Mouse (Mus musculus): Measurements from ENCODE around the gene Atp2b2. TPM values are rescaled to one million over a fixed set of nuclear protein-coding genes. Genes with fewer than 3 reads are reported as not detected.

Atp2b2 gene
- polyA plus RNA-seq, 1 experiment from 2014 or later: 1.2 TPM

DNA sequence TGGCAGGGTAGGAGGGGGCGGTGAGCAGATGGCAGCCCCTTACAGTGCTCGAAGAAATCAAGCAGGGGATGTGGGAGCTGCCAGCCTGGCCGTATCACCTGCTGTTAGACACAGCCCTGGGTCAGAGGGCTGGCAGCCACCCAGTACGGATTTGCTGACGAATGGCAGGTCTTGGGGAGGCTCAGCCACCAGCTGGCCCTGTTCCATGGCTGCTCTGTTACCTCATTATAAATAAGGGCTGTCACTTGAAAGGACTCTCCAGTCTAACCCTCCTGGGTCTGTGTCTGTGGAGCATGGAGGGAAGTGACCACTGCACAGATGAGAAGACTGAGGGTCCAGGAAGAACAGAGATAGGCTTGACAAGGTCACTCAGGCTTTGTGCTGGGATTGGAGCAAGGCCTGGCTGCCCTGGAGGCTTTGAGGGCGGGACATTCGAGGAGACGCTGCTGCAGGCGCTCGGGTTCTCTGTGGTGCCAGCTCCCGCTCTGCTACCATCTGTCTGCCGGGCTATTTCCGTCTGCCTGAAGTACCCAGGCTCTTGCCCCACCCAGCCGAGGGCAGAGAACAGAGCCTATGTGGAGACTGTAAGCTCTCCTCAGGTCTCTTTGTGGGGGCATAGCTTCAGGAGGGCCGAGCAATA is 181.6 kb downstream of the Atp2b2 start:
- DNase-seq (ENCODE audit: low spot score) (no peak), ATAC-seq (replicated peaks; ENCODE audit: low FRiP score, low TSS enrichment, low read depth) (0 out of 2 replicates have a peak, but pooled peaks have one; percentile 19)
- H3K4me2 ChIP-seq (ENCODE audit: low read length): no peak overlapping the region
- no peaks in the 10 kb centered on the region for H3K27me3 ChIP-seq (replicated peaks; ENCODE audit: control insufficient read depth, insufficient read depth, low read length)
- no peaks in the 10 kb centered on the region for H3K9me3 ChIP-seq (ENCODE audit: control insufficient read depth, low read length)
- H3K9ac ChIP-seq (ENCODE audit: low read length): no peak overlapping the region
- no peak overlapping the region for H3K4me3 ChIP-seq (ENCODE audit: low read depth, low read length)
- H3K36me3 ChIP-seq (ENCODE audit: control insufficient read depth, insufficient read depth, low read length): no peaks in the 10 kb centered on the region
- no peak overlapping the region for H3K27ac ChIP-seq (ENCODE audit: low read depth)
- WGBS: 62% methylated on average over 15 of the region's 15 CpGs
- no peaks in the 10 kb centered on the region for H3K4me1 ChIP-seq (replicated peaks; ENCODE audit: control insufficient read depth, insufficient read depth, low read length)

DNA sequence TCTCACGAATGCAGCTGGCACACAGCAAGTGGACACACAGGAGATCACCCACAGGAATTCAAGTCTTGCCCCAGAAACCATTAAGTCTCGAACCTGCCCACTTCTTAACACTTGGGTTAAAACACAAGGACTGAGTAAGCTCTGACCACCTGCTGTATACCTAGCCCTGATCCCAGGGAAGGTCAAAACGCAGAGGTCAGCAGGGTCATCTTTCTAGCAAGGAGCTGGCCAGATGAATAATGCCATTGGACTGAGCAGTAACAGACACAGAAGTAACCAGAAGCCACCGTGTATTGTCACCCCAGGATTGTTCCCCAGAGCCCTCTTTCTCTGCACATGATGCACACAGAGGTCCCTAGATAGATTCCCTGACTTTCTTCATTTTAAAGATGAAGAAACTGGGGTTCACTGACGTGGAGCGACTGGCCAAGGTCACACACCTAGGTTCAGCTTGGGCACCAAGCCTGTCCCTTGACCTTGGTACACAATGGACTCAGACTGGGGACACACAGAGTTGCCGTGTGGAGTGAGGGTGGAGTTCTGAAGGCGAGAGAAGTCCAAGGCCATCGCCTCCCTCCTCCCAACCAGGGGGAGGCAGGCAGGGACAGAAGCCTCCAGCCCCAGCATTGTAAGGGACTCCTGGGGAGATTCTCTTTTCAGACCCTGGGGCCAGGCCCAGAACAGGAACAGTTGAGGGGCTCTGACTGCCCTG is 182.2 kb downstream of the Atp2b2 start:
- no peak for ATAC-seq (replicated peaks; ENCODE audit: low FRiP score, low TSS enrichment, low read depth)
- 71% methylated on average over 9 of the region's 9 CpGs for WGBS
- no peaks in the 10 kb centered on the region for H3K4me1 ChIP-seq (replicated peaks; ENCODE audit: control insufficient read depth, insufficient read depth, low read length)

DNA sequence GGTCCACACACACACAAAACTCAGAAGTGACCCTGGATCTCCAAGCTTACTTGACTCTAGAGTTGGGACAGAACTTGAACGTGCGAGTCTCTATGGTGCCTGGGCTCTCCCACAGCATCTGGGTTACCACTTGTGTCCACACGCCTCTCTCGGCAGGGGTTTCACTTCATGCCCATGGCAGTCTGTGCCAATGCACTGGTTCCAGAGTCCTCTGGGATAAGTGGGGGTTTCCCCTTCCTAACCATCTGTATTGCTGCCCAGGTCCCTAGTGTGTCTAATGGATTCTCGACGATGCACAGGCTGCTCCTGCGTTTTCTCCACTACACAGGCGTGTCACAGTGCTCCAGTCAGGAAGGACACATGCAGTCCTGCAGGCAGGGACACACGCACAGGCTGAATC is 184.1 kb downstream of the Atp2b2 start:
- no peak for ATAC-seq (replicated peaks; ENCODE audit: low FRiP score, low TSS enrichment, low read depth)
- H3K27me3 ChIP-seq (replicated peaks; ENCODE audit: control insufficient read depth, insufficient read depth, low read length): no peaks in the 10 kb centered on the region
- no peak overlapping the region for H3K27ac ChIP-seq (ENCODE audit: low read depth)
- 77% methylated on average over 9 of the region's 9 CpGs for WGBS
- no peaks in the 10 kb centered on the region for H3K9me3 ChIP-seq (ENCODE audit: control insufficient read depth, low read length)
- no peak overlapping the region for H3K4me3 ChIP-seq (ENCODE audit: low read depth, low read length)
- H3K4me1 ChIP-seq (replicated peaks; ENCODE audit: control insufficient read depth, insufficient read depth, low read length): no peaks in the 10 kb centered on the region
- H3K36me3 ChIP-seq (ENCODE audit: control insufficient read depth, insufficient read depth, low read length): no peaks in the 10 kb centered on the region
- no peak overlapping the region for H3K9ac ChIP-seq (ENCODE audit: low read length)
- H3K4me2 ChIP-seq (ENCODE audit: low read length): no peak overlapping the region
- no peak for DNase-seq (ENCODE audit: low spot score)

More for the DNA sequence above, 182.2 kb downstream of the Atp2b2 start:
- Histone ChIP-seq H3K9me3 (ENCODE audit: control insufficient read depth, low read length) (no peaks in the 10 kb centered on the region), H3K36me3 (ENCODE audit: control insufficient read depth, insufficient read depth, low read length) (no peaks in the 10 kb centered on the region), H3K9ac (ENCODE audit: low read length) (no peak overlapping the region), H3K27ac (ENCODE audit: low read depth) (no peak overlapping the region), H3K4me3 (ENCODE audit: low read depth, low read length) (no peak overlapping the region), H3K27me3 (replicated peaks; ENCODE audit: control insufficient read depth, insufficient read depth, low read length) (no peaks in the 10 kb centered on the region), H3K4me2 (ENCODE audit: low read length) (no peak overlapping the region)
- DNase-seq (ENCODE audit: low spot score): no peak

DNA sequence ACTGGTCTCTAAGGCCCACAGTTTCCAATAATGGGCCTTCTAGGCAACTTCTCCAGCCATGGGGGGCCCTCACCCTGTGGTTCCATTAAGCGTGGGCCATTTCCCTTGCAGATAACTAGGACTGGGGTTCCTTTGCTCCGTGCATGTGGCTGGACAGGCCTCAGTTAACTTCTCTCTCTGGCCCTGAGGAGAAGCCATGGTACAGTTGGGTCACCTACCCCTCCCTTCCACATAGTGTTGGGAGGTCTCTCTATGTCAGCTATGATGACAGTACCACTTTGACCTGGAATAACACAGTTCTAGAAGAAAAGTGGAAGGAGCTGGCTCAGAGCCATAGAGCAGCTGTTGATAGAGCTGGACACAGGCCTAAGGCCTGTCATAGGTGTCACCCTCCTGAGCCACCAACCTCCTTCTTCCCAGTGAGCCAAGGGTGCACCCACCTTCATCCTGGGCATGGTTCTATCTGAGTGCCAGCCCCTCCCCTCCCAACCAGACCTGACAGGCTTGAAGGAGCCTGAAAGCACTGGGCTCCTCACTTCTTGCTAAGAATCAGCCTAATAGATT is 185.0 kb downstream of the Atp2b2 start:
- ATAC-seq (replicated peaks; ENCODE audit: low FRiP score, low TSS enrichment, low read depth) (no peak), DNase-seq (ENCODE audit: low spot score) (no peak)
- no peaks in the 10 kb centered on the region for H3K36me3 ChIP-seq (ENCODE audit: control insufficient read depth, insufficient read depth, low read length)
- H3K9me3 ChIP-seq (ENCODE audit: control insufficient read depth, low read length): no peaks in the 10 kb centered on the region
- no peak overlapping the region for H3K27ac ChIP-seq (ENCODE audit: low read depth)
- no peaks in the 10 kb centered on the region for H3K27me3 ChIP-seq (replicated peaks; ENCODE audit: control insufficient read depth, insufficient read depth, low read length)
- H3K4me1 ChIP-seq (replicated peaks; ENCODE audit: control insufficient read depth, insufficient read depth, low read length): no peaks in the 10 kb centered on the region
- no peak overlapping the region for H3K4me3 ChIP-seq (ENCODE audit: low read depth, low read length)
- 73% methylated on average over 2 of the region's 2 CpGs for WGBS
- H3K9ac ChIP-seq (ENCODE audit: low read length): no peak overlapping the region
- no peak overlapping the region for H3K4me2 ChIP-seq (ENCODE audit: low read length)

DNA sequence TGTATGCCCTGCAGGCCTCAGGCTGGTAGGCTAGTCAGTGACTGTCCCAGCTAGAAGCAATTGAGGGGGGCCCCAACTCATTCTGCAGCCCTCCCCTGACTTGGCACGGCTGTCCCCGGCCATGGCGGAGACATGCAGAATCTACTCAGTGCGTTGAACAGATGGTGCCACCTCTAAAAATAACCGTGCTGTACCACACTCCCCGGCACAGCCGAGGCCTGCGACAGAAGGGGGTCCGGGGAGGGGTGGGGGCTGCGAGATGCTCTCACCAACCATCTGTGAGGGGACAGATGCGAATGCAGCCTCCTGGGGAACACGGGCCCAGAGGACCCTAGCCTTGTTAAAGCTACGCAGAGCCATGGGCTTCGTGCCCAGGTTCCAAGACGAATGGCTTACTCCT is 185.6 kb downstream of the Atp2b2 start:
- no peak overlapping the region for H3K4me2 ChIP-seq (ENCODE audit: low read length)
- no peaks in the 10 kb centered on the region for H3K27me3 ChIP-seq (replicated peaks; ENCODE audit: control insufficient read depth, insufficient read depth, low read length)
- H3K9ac ChIP-seq (ENCODE audit: low read length): no peak overlapping the region
- WGBS: 87% methylated on average over 15 of the region's 15 CpGs
- H3K4me3 ChIP-seq (ENCODE audit: low read depth, low read length): no peak overlapping the region
- no peaks in the 10 kb centered on the region for H3K4me1 ChIP-seq (replicated peaks; ENCODE audit: control insufficient read depth, insufficient read depth, low read length)
- no peak for DNase-seq (ENCODE audit: low spot score)
- H3K36me3 ChIP-seq (ENCODE audit: control insufficient read depth, insufficient read depth, low read length): no peaks in the 10 kb centered on the region
- no peak overlapping the region for H3K27ac ChIP-seq (ENCODE audit: low read depth)
- no peak for ATAC-seq (replicated peaks; ENCODE audit: low FRiP score, low TSS enrichment, low read depth)
- no peaks in the 10 kb centered on the region for H3K9me3 ChIP-seq (ENCODE audit: control insufficient read depth, low read length)

DNA sequence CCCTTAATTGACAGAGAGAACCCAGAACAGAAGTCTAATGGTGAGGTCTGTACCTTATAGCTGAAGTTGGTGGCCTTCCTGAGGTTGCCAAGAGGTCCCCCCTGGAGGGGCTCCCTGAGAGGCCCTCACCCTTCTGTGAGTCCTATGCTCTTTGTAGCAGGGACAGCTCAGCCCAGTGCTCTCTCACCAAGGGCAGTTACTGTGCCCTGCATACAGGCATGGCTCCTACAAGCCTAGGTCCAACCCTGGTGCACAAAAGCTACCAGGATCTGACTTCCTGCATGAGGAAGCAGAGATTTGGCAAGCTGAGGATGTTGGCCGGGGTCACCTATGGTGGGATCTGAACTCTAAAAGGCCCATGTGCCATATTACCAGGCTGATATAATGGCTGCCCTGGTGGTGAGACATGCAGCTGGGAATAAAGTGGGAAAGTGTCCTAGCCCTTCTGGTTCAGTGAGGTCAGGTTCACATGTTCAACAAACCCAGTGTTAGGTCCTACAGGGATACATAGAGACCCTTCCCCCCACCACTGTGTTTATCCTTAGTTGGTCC is 186.2 kb downstream of the Atp2b2 start:
- H3K36me3 ChIP-seq (ENCODE audit: control insufficient read depth, insufficient read depth, low read length): no peaks in the 10 kb centered on the region
- 93% methylated on average over 1 of the region's 1 CpGs for WGBS
- no peak overlapping the region for H3K27ac ChIP-seq (ENCODE audit: low read depth)
- no peak overlapping the region for H3K4me2 ChIP-seq (ENCODE audit: low read length)
- H3K4me1 ChIP-seq (replicated peaks; ENCODE audit: control insufficient read depth, insufficient read depth, low read length): no peaks in the 10 kb centered on the region
- H3K9ac ChIP-seq (ENCODE audit: low read length): no peak overlapping the region
- no peaks in the 10 kb centered on the region for H3K27me3 ChIP-seq (replicated peaks; ENCODE audit: control insufficient read depth, insufficient read depth, low read length)
- ATAC-seq (replicated peaks; ENCODE audit: low FRiP score, low TSS enrichment, low read depth) (no peak), DNase-seq (ENCODE audit: low spot score) (no peak)
- no peak overlapping the region for H3K4me3 ChIP-seq (ENCODE audit: low read depth, low read length)
- no peaks in the 10 kb centered on the region for H3K9me3 ChIP-seq (ENCODE audit: control insufficient read depth, low read length)

DNA sequence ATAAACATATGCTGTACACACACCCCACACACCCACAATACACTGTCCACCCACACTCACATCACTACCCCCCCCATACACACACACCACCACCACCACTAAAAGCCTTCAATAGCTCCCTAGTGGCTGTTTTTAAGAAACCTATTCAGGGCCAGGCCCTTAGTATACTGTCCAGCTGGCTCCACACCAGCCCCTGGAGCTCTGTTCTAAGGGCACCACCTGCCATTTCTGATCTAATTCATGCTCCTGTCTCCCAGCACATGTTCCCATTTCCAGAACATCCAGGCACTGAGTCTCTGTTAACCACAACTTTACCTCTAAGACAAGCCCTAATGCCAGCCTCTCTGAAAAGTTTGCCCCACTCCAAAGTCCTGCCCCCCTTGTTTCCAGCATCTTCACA is 186.8 kb downstream of the Atp2b2 start:
- Histone ChIP-seq H3K9me3 (ENCODE audit: control insufficient read depth, low read length) (no peaks in the 10 kb centered on the region), H3K27ac (ENCODE audit: low read depth) (no peak overlapping the region), H3K4me2 (ENCODE audit: low read length) (no peak overlapping the region), H3K9ac (ENCODE audit: low read length) (no peak overlapping the region), H3K36me3 (ENCODE audit: control insufficient read depth, insufficient read depth, low read length) (no peaks in the 10 kb centered on the region), H3K27me3 (replicated peaks; ENCODE audit: control insufficient read depth, insufficient read depth, low read length) (no peaks in the 10 kb centered on the region), H3K4me1 (replicated peaks; ENCODE audit: control insufficient read depth, insufficient read depth, low read length) (no peaks in the 10 kb centered on the region), H3K4me3 (ENCODE audit: low read depth, low read length) (no peak overlapping the region)
- ATAC-seq (replicated peaks; ENCODE audit: low FRiP score, low TSS enrichment, low read depth): no peak
- no peak for DNase-seq (ENCODE audit: low spot score)

DNA sequence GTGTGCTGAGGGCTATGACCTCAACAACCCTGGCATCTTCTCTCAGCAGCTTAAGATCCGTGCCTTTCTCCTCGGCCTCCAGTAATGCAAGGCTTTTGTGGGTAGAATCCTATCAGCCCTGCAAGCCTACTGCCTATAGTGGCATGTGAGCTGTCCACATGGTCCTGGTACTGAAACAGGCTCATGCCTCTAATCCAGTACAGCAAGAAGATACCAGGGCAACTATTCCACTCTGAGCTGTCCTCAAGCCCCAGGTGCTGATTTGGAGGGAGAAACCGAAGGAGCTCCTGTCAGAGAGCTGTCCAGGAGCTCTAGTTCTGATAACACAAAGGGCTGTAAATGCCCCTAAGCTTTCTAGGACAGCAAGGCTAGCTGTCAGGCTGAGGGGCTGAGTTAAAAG is 190.1 kb downstream of the Atp2b2 start:
- no peaks in the 10 kb centered on the region for H3K9me3 ChIP-seq (ENCODE audit: control insufficient read depth, low read length)
- 8% methylated on average over 3 of the region's 3 CpGs for WGBS

More for the DNA sequence above, 190.1 kb downstream of the Atp2b2 start:
- H3K4me2 ChIP-seq (ENCODE audit: low read length): no peak overlapping the region
- no peak overlapping the region for H3K27ac ChIP-seq (ENCODE audit: low read depth)
- no peak overlapping the region for H3K9ac ChIP-seq (ENCODE audit: low read length)
- DNase-seq (ENCODE audit: low spot score) (peak; percentile 88), ATAC-seq (replicated peaks; ENCODE audit: low FRiP score, low TSS enrichment, low read depth) (no peak; the same call in 1 of the 2 replicates)
- H3K4me3 ChIP-seq (ENCODE audit: low read depth, low read length): no peak overlapping the region
- no peaks in the 10 kb centered on the region for H3K4me1 ChIP-seq (replicated peaks; ENCODE audit: control insufficient read depth, insufficient read depth, low read length)
- H3K27me3 ChIP-seq (replicated peaks; ENCODE audit: control insufficient read depth, insufficient read depth, low read length): no peaks in the 10 kb centered on the region
- H3K36me3 ChIP-seq (ENCODE audit: control insufficient read depth, insufficient read depth, low read length): no peaks in the 10 kb centered on the region
